Mouse (Mus musculus) cerebellum, adult 9-10 months (tissue): ENCODE measurements around the gene Ugt1a6b.
A peak's percentile ranks its signal among the peaks of the same experiment; 100 is the strongest.
"Not testable (repeated sequence)": the region's sequence is repeated elsewhere in the genome, so short reads cannot be mapped to it uniquely, and the experiment has no call there.

Source experiments
- DNase-seq: peaks from one replicate; pipeline ENCODE4 v3.0.0; 2022

Ugt1a6b gene

DNA sequence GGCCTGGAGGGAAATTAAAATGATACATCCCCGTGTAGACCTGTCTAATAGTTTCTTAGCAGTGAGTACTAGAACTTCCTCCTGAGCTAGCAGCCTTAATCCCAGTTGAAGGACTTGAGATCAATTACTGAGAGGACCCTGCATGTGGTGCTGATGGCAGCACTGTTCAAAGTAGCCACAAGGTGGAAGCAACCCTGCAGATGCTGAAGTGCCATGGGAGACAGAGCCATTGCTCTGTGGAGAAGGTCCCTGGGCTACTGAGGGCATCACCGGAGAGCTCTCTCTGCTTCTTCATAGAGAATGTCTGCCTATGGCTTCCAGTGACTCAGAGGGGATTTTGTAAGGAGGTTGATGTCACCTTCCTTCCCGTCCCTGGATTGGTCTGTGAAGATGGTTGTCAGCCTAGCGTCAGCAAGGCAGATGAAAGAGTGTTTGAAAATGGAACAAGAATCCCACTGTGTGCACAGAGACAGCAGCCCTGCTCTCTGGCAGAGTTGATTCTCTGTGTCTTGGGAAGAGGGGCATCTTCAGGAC is 22.8 kb downstream of the Ugt1a6b start:
- DNase-seq: not testable (repeated sequence)

DNA sequence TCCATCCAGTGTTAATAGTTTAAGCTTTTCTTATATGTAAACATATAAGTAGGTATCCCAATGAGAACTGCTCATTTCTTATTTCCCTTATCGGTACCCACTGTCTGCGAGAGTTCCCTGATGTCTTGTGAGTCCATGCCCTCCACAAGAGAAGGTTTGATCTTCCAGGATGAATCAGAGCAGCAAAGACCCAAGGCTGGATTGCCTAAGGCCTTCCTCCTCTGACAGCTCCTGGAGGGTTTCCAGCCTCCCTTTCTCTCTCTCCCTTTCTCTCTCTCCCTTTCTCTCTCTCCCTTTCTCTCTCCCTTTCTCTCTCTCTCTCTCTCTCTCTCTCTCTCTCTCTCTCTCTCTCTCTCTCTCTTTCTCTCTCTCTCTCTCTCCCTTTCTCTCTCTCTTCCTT is 26.0 kb downstream of the Ugt1a6b start:
- DNase-seq: not testable (repeated sequence)

- not testable (repeated sequence) for DNase-seq
These were observed 27.2 kb downstream of the Ugt1a6b start for GRCm38 (mm10) chr1:88130223-88130622.

DNA sequence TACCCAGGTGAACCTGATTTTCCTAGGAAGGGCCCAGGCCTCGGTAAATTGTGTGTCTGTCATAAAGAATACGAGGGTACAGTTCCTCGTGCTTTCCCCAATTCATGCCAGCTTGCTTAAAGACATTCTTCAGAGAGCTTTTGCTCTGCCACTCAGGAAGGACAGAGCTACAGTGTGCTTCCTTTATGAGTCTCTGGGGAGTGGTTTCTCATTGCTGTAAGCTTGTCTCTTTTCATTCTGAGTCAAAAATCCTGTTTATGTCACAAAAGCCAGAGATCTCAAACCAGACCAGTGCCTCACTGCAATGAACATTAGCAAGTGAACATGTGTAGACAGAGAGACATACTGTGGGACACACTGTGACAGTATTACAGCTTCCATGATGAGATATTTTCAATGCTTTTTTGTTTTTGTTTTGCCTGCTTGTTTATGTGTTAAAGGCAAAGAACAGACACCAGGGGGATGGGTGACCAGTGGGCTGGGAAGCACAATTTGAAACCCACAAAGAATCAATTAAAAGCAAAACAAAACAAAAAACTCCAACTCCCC is 30.9 kb downstream of the Ugt1a6b start:
- DNase-seq: no peak

DNA sequence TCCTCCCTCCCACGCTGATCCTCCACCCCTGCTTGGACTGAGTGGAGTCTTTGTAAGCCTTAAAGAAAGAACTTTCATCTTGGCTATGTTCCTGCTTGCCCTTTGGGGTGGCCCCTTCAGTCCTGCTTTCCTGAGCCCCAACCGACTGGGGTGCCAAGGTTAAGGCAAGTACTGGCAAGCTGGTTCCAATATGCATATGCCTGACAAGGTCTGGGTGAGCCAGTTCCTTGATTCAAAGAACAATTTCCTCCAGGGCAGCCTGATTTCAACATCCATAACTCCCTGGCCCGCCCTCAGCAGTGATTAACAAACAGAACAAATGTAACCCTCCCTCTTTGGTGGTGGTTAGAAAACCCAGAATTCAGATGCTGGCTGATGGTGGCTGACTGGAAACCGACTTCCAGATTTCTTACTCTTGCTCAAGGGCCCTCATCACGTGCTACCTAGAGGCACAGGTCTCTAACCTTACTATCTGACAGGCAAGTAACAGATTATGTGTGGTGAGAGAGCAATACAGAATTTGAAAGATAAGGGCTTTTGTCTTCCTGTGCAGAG is 31.5 kb downstream of the Ugt1a6b start, which contains the start of gene Ugt1a6a:
Ugt1a6a (plus strand) TSS at position 353 of the 555 bp plus-strand sequence.
- not testable (repeated sequence) for DNase-seq

DNA sequence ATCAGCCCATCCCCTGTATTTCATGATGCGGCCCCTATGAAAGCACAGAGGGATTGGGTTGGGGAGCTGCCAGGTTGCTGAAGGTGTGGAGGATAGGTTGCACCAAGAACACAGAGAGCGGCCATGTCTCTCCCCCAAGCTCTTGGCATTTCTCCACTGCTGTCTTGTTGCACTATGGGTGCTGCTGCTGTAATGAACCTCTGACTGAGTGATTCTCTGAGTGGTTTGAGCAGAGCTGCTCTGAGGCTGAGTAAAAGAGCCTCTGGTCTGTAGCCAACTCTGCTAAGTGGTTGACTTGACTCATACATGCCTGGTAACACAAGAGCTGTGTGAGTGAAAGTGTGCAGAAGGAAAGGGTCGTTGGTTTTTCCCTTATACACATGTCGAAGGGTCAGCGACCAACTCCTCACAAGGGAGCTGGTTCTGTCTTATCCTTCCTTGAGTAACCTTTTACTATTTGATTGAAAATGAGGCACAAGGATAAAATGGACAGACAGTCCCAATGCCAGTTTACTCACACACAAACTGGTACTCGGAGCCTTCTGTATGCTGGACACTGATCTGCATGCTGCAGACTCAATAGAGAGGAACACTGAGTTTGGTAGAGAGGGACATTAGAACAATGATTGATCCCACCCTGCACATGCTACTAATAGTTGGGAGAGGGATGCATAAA is 32.3 kb downstream of the Ugt1a6b start:
- DNase-seq: not testable (repeated sequence)

DNA sequence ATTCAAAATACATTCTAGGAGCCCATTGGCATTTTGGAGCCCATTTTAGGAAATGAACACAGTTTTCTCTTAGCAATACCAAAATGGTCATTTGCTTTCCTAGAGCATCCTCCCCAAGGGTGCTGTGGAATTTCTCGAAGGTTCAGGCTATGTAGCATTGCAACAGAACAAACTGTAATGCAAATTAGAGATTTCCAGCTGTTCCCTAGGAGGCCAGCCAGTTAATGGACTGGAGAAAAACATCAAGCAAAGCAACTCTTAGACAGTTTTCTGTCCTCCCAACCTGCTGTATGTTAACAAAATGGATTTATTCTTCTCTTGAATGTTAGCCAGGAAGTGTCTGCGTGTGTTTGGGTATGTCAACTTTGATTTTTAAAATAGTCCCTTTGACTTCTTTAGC is 33.6 kb downstream of the Ugt1a6b start:
- DNase-seq: no peak

DNA sequence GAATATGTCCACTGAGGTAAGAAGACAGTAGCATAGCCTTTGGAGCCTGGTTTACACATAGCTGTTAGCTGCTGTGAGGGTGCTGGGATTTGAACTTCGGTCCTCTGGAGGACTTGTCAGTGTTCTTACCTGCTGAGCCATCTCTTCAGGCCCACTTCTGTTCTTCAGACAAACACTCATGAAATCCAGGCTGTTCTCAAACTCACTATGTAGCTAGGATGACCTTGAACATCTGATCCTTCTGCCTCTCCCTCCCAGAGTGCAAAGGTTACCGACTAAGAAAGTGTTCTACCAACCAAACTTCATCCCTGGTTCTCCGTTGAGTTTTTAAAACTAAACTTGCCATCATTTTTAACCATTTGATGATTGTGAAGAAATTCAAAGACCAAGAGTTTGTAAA is 34.2 kb downstream of the Ugt1a6b start:
- no peak for DNase-seq

GRCm38 (mm10) chr1:88138145-88138544 is 35.1 kb downstream of the Ugt1a6b start:
- DNase-seq: no peak

DNA sequence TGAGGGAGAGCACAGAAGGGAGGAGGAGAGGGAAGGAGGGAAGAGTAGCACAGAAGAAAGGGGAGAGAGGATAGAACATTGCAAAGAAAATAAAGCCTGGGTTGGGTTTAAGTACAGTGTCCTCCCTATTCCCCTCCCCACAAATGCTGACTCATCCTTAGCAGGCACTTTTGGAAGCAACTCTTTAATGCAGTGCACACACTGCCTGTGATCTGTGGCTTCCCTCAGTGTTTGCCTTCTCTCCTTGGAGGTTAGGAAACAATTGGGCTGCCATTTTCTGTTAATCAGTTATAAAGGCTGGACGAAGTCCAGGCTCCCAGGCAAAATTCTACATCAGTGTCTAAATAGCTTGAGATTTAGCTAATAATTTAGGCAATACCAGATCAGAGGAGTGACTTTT is 37.4 kb downstream of the Ugt1a6b start:
- not testable (repeated sequence) for DNase-seq

- peak; percentile 53 for DNase-seq
These were observed 41.1 kb downstream of the Ugt1a6b start for GRCm38 (mm10) chr1:88143966-88144675.

DNA sequence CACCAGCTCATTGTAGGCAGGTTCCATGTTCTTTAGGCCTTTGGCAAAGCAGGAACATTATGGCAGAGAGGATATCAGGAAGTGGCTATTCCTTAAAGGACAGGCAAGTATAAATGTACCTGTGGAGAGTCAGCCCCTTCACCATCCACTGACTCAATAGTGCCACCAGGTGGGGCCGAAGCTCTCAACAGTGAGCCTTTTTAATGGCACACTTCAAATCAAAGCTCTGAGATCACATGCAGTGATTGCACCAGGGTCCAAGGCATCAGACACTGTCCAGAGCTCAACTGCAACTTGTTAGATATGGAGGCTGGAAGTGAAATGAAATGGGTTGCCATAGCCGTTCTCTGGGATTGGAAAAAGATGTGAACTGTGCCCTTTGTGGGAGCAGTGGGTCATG is 42.2 kb downstream of the Ugt1a6b start:
- not testable (repeated sequence) for DNase-seq

DNA sequence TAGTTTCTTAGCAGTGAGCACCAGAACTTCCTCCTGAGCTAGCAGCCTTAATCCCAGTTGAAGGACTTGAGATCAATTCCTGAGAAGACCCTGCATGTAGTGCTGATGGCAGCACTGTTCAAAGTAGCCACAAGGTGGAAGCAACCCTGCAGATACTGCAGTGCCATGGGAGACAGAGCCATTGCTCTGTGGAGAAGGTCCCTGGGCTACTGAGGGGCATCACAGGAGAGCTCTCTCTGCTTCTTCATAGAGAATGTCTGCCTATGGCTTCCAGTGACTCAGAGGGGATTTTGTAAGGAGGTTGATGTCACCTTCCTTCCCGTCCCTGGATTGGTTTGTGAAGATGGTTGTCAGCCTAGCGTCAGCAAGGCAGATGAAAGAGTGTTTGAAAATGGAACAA is 47.1 kb downstream of the Ugt1a6b start:
- DNase-seq: not testable (repeated sequence)

DNA sequence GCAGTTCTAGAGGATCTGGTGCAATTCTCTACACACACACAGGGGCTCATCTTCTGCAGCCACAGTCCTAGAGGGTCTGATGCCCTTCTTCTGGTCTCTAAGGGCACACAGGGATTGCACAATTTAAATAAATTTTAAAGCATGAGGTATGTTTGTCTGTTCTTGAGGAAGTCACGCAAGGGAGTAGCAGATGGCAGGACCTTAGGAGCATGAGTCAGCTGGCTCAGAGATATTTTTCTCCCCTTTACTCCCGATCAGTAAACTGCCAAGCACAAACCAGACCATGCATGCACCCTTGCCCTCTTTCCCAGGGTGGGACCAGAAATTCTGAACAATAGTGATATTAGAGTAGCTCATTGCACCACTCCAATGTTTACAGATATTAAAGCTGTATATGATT is 55.4 kb downstream of the Ugt1a6b start:
- DNase-seq: peak; percentile 14

GRCm38 (mm10) chr1:88165711-88166110 is 62.7 kb downstream of the Ugt1a6b start, which contains the start of gene Ugt1a5:
Gene Ugt1a5 (plus strand): TSS chr1:88166012.
- DNase-seq: no peak

- not testable (repeated sequence) for DNase-seq
These were observed 69.1 kb downstream of the Ugt1a6b start for GRCm38 (mm10) chr1:88172190-88172589.

GRCm38 (mm10) chr1:88179657-88180056 is 76.6 kb downstream of the Ugt1a6b start:
- DNase-seq: no peak

GRCm38 (mm10) chr1:88186325-88186935 is 83.4 kb downstream of the Ugt1a6b start:
- no peak for DNase-seq

GRCm38 (mm10) chr1:88192136-88192535 is 89.1 kb downstream of the Ugt1a6b start:
- DNase-seq: no peak

DNA sequence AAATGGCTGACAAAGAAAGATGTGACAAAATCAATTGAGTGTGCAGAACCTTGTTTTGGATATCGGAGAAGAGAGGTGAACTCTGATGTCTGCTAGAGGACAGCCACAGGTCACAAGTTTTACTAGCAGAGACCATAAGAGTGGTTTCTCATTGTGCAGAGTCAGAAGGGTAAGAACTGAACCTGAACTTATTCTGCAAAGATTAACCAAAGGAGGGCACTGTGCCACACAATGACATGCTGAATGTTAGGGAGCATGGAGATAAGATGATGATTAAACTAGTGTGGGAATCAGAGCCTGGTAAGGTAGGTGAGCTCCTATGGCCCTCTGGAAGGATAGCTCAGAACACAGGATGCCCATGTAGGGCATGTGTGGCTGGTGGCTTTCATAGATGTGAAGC is 92.6 kb downstream of the Ugt1a6b start:
- no peak for DNase-seq

- no peak for DNase-seq
These were observed 94.4 kb downstream of the Ugt1a6b start for GRCm38 (mm10) chr1:88197443-88197842.

DNA sequence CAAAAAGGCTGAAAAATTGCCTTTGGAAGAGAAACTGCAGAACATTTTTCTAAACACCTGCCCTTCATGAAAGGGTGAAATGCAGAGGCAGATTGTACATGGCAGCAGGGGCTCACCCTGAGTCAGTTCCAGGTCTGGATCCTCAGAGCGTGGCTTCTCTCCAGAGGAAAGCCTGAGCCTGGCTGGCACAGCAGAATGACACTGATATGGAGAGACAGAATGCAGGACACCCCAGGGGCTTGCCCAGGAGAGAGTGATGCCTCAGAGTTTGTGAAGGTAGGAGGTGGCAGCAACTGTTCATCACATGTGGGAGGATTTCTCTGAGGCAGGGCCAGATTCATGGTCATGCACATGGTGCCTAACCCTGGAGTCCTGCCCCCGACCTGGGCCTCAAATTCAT is 96.9 kb downstream of the Ugt1a6b start:
- DNase-seq: peak; percentile 64

DNA sequence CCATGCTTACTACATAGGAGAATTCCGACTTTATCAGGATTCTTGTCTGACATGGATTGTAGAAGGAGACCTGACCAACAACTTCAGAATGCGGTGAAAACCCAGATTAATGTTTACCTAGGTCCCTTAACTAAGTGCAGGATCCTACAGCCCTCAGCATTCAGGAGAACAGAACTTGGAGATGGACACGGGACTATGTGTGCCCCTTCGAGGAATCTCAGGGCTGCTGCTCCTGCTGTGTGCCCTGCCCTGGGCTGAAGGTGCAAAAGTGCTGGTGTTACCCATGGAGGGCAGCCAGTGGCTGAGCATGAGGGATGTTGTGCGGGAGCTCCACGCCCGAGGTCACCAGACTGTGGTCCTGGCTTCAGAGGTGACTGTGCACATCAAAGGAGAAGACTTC is 97.4 kb downstream of the Ugt1a6b start, which contains the start of gene Ugt1a2:
Ugt1a2 (plus strand) TSS at position 146 of the 400 bp plus-strand sequence.
- no peak for DNase-seq
